Mouse (Mus musculus) hindbrain, postnatal 0 days (tissue): ENCODE data around the gene Sgms2. TPM values are rescaled to one million over a fixed set of nuclear protein-coding genes. Genes with fewer than 3 reads are reported as not detected.
A peak's percentile ranks its signal among the peaks of the same experiment; 100 is the strongest.

Experiments
- ATAC-seq: fragments of 200-750 bp; cut with Nextera tagmentation; 2 replicates; pipeline ENCODE4 v1.8.0; 2017; ENCODE audit warnings: mild to moderate bottlenecking, moderate TSS enrichment, moderate library complexity
- DNase-seq: peaks from one replicate; pipeline ENCODE4 v3.0.0-alpha.2; 2015; ENCODE audit warnings: low spot score
- H3K27ac ChIP-seq: fragments of 300-500 bp; sonication (generic); 2 replicates; pipeline ENCODE4 v1.5.1; 2014; ENCODE audit warnings: mild to moderate bottlenecking
- H3K27me3 ChIP-seq: fragments of 300-500 bp; sonication (generic); 2 replicates; pipeline ENCODE4 v1.6.1; 2014; ENCODE audit warnings: low read length, mixed read lengths; ENCODE audit not compliant: insufficient read depth
- H3K36me3 ChIP-seq: fragments of 300-500 bp; sonication (generic); 2 replicates; pipeline ENCODE4 v1.6.1; 2014; ENCODE audit warnings: low read length, mixed read lengths; ENCODE audit not compliant: insufficient read depth
- H3K4me1 ChIP-seq: fragments of 300-500 bp; sonication (generic); 2 replicates; pipeline ENCODE4 v1.6.1; 2014; ENCODE audit warnings: antibody characterized with exemption, low read length, mixed read lengths; ENCODE audit not compliant: insufficient read depth
- H3K4me2 ChIP-seq: fragments of 300-500 bp; sonication (generic); 2 replicates; pipeline ENCODE4 v1.6.1; 2014; ENCODE audit warnings: low read depth, mild to moderate bottlenecking, low read length, moderate library complexity, mixed read lengths
- H3K4me3 ChIP-seq: fragments of 300-500 bp; sonication (generic); 2 replicates; pipeline ENCODE4 v1.5.1; 2014; ENCODE audit warnings: low read length
- H3K9ac ChIP-seq: fragments of 300-500 bp; sonication (generic); replicated peaks from 2 replicates; pipeline ENCODE4 v1.6.1; 2014; ENCODE audit warnings: mild to moderate bottlenecking, low read length, moderate library complexity, mixed read lengths
- H3K9me3 ChIP-seq: fragments of 300-500 bp; sonication (generic); 2 replicates; pipeline ENCODE4 v1.6.1; 2016; ENCODE audit warnings: low read length, mixed read lengths
- CTCF ChIP-seq: IDR thresholded peaks from 2 replicates; pipeline ENCODE4 v1.5.1; 2016; ENCODE audit warnings: antibody characterized with exemption, control low read depth, low read depth
- WGBS: fragments of 180-500 bp; shearing (Covaris S2); extraction: QIAGEN DNeasy Blood & Tissue Kit; methylation state at CpG from one replicate; pipeline ENCODE4 v1.1.7; 2014; 5-methylcytosine and 5-hydroxymethylcytosine counted together
- polyA plus RNA-seq: library from polyadenylated mRNA; unstranded; fragments of >200 nt; fragmentation: Nextera tagmentation; extraction: Ambion mirVana; gene quantifications from 2 replicates; pipeline ENCODE4 v1.2.1, GENCODE M21; 2015
- total RNA-seq: library from RNA; depleted of rRNA; stranded (reverse); fragments of >200 nt; gene quantifications from 2 replicates; pipeline ENCODE4 v1.2.3, GENCODE M21; 2014

The Sgms2 gene
- total and polyA plus RNA-seq, 2 experiments from 2014 or later = 3.9 to 4.2 TPM

GRCm38 (mm10) chr3:131307811-131308210 is 183.4 kb downstream of the Sgms2 start:
- H3K36me3 ChIP-seq = no peaks in the 10 kb centered on the region
- no peak overlapping the region for H3K4me2 ChIP-seq
- H3K4me3 ChIP-seq = no peak overlapping the region
- no peaks in the 10 kb centered on the region for H3K27me3 ChIP-seq
- no peaks in the 10 kb centered on the region for H3K9me3 ChIP-seq
- H3K9ac ChIP-seq = no peak overlapping the region
- ATAC-seq (no peak), DNase-seq (no peak)
- H3K27ac ChIP-seq = no peak overlapping the region
- H3K4me1 ChIP-seq = no peaks in the 10 kb centered on the region
- 83% methylated on average over 3 of the region's 3 CpGs for WGBS
- TF ChIP-seq CTCF = no peak

- Histone ChIP-seq H3K36me3 (no peaks in the 10 kb centered on the region), H3K9me3 (no peaks in the 10 kb centered on the region), H3K27ac (no peak overlapping the region), H3K4me3 (no peak overlapping the region), H3K4me1 (peaks cover 7% of the 10 kb centered on the region), H3K9ac (no peak overlapping the region), H3K27me3 (no peaks in the 10 kb centered on the region), H3K4me2 (no peak overlapping the region)
- WGBS = 92% methylated on average over 7 of the region's 7 CpGs
- ATAC-seq (no peak), DNase-seq (no peak)
- TF ChIP-seq CTCF = no peak
These were observed 185.0 kb downstream of the Sgms2 start for GRCm38 (mm10) chr3:131306255-131306654.

GRCm38 (mm10) chr3:131303320-131303714 is 187.9 kb downstream of the Sgms2 start:
- Histone ChIP-seq H3K4me1 (peaks cover 7% of the 10 kb centered on the region), H3K27me3 (no peaks in the 10 kb centered on the region), H3K36me3 (no peaks in the 10 kb centered on the region), H3K4me2 (peak overlapping the region; percentile 86), H3K9me3 (no peaks in the 10 kb centered on the region), H3K27ac (peak overlapping the region; percentile 70; the same call in 1 of the 2 replicates), H3K4me3 (peak overlapping the region; percentile 53), H3K9ac (peak overlapping the region; percentile 53; the same call in 1 of the 2 replicates)
- ATAC-seq = no peak; the same call in 1 of the 2 replicates
- 19% methylated on average over 5 of the region's 5 CpGs for WGBS
- TF ChIP-seq CTCF = no peak
- DNase-seq = no peak

DNA sequence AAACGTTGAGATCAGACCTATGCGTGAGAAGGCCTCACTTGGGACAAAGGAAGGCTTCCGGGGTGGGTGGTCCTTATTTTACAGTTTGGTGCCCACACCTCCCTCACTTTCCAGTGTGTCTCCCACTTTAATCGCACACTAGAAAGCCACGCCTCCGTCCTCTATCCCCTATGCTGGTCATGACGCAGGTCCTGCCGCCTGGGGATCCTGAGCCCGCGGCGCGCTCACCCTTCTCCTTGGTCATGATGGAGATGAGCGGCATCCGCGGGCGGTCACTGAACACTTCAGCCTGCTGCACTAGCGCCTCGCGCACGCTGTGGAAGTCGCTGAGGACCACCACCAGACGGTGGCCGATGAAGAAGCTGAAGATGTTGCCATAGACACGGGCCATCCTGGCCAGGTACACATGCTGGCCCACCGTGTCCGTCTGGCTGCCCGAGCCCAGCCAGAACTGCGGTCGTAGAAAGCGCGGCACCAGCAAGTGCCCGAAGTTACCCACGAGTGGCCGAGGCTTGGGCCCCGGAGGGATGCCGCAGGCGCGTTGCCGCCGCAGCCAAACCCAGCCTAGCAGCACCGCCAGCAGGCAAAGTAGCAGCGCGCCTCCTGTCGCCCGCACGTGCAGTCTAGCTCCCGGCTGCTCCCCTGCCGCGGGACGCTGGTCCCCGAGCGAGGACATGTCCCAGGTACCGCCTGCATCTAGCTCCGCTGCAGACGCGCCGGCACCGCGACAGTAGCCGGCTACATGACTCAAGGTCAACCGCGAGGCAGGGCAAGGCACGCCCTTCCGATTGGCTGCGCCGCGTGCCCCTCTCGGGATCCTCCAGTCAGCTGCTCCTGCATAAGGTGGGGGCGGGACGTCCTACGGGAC is 188.5 kb downstream of the Sgms2 start, which contains the start of gene Cyp2u1:
Gene Cyp2u1 (minus strand): TSS at position 776 of the 868 bp plus-strand sequence.
- no peaks in the 10 kb centered on the region for H3K36me3 ChIP-seq
- H3K4me2 ChIP-seq = peak within 1 kb of the TSS; percentile 86
- H3K4me1 ChIP-seq = peaks cover 7% of the 10 kb centered on the region
- peak within 1 kb of the TSS; percentile 53 for H3K4me3 ChIP-seq
- H3K9me3 ChIP-seq = no peaks in the 10 kb centered on the region
- peak within 1 kb of the TSS; percentile 70 for H3K27ac ChIP-seq
- H3K27me3 ChIP-seq = no peaks in the 10 kb centered on the region
- peak; percentile 98 for ATAC-seq
- 0 out of 2 replicates have a peak, but pooled peaks have one; percentile 1 for TF ChIP-seq CTCF
- peak; percentile 94 for DNase-seq
- peak within 1 kb of the TSS; percentile 53 for H3K9ac ChIP-seq
- under 1% methylated on average over 69 of the region's 71 CpGs for WGBS

GRCm38 (mm10) chr3:131299908-131300307 is 191.3 kb downstream of the Sgms2 start:
- Histone ChIP-seq H3K4me2 (no peak overlapping the region), H3K27ac (no peak overlapping the region), H3K9ac (no peak overlapping the region), H3K9me3 (no peaks in the 10 kb centered on the region), H3K4me1 (peaks cover 7% of the 10 kb centered on the region), H3K36me3 (0 out of 2 replicates have a peak, but pooled peaks cover 5% of the 10 kb centered on the region), H3K4me3 (no peak overlapping the region), H3K27me3 (no peaks in the 10 kb centered on the region)
- DNase-seq (peak; percentile 83), ATAC-seq (no peak)
- peak; percentile 84 for TF ChIP-seq CTCF
- 12% methylated on average over 6 of the region's 6 CpGs for WGBS

DNA sequence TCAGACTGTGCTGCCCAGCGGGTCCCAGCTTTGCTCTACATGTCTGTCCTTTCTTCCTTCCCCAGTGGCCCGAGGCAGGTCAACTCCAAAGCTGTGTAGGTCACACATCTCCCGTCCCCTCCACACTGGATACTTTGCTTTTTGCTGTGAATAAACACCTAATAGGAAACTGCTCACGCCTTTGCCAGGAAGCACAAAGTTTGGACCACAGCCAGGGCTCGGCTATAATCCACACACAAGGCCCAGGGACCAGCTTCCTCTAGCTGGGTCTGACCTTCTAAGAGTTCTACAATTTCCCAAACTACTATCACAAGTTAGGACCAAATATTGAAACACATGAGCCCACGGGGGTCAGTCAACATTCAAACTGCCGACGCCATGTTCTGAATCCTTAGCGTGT is 192.1 kb downstream of the Sgms2 start:
- no peaks in the 10 kb centered on the region for H3K27me3 ChIP-seq
- H3K27ac ChIP-seq = no peak overlapping the region
- TF ChIP-seq CTCF = no peak
- peaks cover 7% of the 10 kb centered on the region for H3K4me1 ChIP-seq
- no peak for DNase-seq
- H3K36me3 ChIP-seq = 0 out of 2 replicates have a peak, but pooled peaks cover 5% of the 10 kb centered on the region
- WGBS = 76% methylated on average over 9 of the region's 9 CpGs
- no peak for ATAC-seq
- H3K9me3 ChIP-seq = no peaks in the 10 kb centered on the region
- H3K4me2 ChIP-seq = no peak overlapping the region
- H3K4me3 ChIP-seq = no peak overlapping the region
- H3K9ac ChIP-seq = no peak overlapping the region

GRCm38 (mm10) chr3:131296893-131297292 is 194.3 kb downstream of the Sgms2 start:
- Histone ChIP-seq H3K4me2 (no peak overlapping the region), H3K27me3 (no peaks in the 10 kb centered on the region), H3K9me3 (no peaks in the 10 kb centered on the region), H3K27ac (no peak overlapping the region), H3K4me1 (peaks cover 5% of the 10 kb centered on the region), H3K4me3 (no peak overlapping the region), H3K9ac (no peak overlapping the region), H3K36me3 (0 out of 2 replicates have a peak, but pooled peaks cover 5% of the 10 kb centered on the region)
- no peak for DNase-seq
- 91% methylated on average over 7 of the region's 7 CpGs for WGBS
- ATAC-seq = no peak
- no peak for TF ChIP-seq CTCF
